Mouse (Mus musculus) kidney, embryonic 14.5 days (tissue): Measurements from ENCODE around the gene Olfr390. TPM values are rescaled to one million over a fixed set of nuclear protein-coding genes. Genes with fewer than 3 reads are reported as not detected.

Source experiments
- ATAC-seq: fragments of 200-750 bp; cut with Nextera tagmentation; 2 replicates; pipeline ENCODE4 v1.8.0; 2017; ENCODE audit warnings: moderate number of reproducible peaks, mild to moderate bottlenecking, moderate TSS enrichment, moderate library complexity; ENCODE audit not compliant: low FRiP score, low TSS enrichment
- H3K27ac ChIP-seq: fragments of 300-500 bp; sonication (generic); 2 replicates; pipeline ENCODE4 v1.5.1; 2014; ENCODE audit warnings: low read depth, mild to moderate bottlenecking, low read length, moderate library complexity, mixed read lengths
- H3K27me3 ChIP-seq: fragments of 300-500 bp; sonication (generic); 2 replicates; pipeline ENCODE4 v1.6.1; 2014; ENCODE audit warnings: mild to moderate bottlenecking, low read length; ENCODE audit not compliant: control insufficient read depth, insufficient read depth
- H3K36me3 ChIP-seq: fragments of 300-500 bp; sonication (generic); 2 replicates; pipeline ENCODE4 v1.6.1; 2014; ENCODE audit warnings: low read length, mixed read lengths; ENCODE audit not compliant: control insufficient read depth, insufficient read depth
- H3K4me1 ChIP-seq: fragments of 300-500 bp; sonication (generic); 2 replicates; pipeline ENCODE4 v1.6.1; 2014; ENCODE audit warnings: low read length, mixed read lengths; ENCODE audit not compliant: control insufficient read depth, insufficient read depth
- H3K4me2 ChIP-seq: fragments of 300-500 bp; sonication (generic); replicated peaks from 2 replicates; pipeline ENCODE4 v1.6.1; 2014; ENCODE audit warnings: low read depth, mild to moderate bottlenecking, low read length
- H3K4me3 ChIP-seq: fragments of 300-500 bp; sonication (generic); 2 replicates; pipeline ENCODE4 v1.5.1; 2014; ENCODE audit warnings: mild to moderate bottlenecking, low read length
- H3K9ac ChIP-seq: fragments of 300-500 bp; sonication (generic); 2 replicates; pipeline ENCODE4 v1.6.1; 2014; ENCODE audit warnings: low read depth, mild to moderate bottlenecking, low read length, moderate library complexity
- H3K9me3 ChIP-seq: fragments of 300-500 bp; sonication (generic); 2 replicates; pipeline ENCODE4 v1.6.1; 2016; ENCODE audit warnings: low read length; ENCODE audit not compliant: control insufficient read depth
- WGBS: fragments of 180-500 bp; shearing (Covaris S2); extraction: QIAGEN DNeasy Blood & Tissue Kit; methylation state at CpG from one replicate; pipeline ENCODE4 v1.1.7; 2014; 5-methylcytosine and 5-hydroxymethylcytosine counted together
- polyA plus RNA-seq: library from polyadenylated mRNA; unstranded; fragments of >200 nt; fragmentation: Nextera tagmentation; extraction: Ambion mirVana; gene quantifications from 2 replicates; pipeline ENCODE4 v1.2.1, GENCODE M21; 2014

The Olfr390 gene
- polyA plus RNA-seq, result not detected in 2 replicates

- H3K4me1 ChIP-seq, result no peaks in the 10 kb centered on the region
- no peak for ATAC-seq
- H3K36me3 ChIP-seq, result no peaks in the 10 kb centered on the region
- H3K4me3 ChIP-seq, result no peak within 1 kb of the TSS
- H3K27ac ChIP-seq, result no peak within 1 kb of the TSS
- H3K9ac ChIP-seq, result no peak within 1 kb of the TSS
- no peak within 1 kb of the TSS for H3K4me2 ChIP-seq
- no peaks in the 10 kb centered on the region for H3K27me3 ChIP-seq
- 65% methylated on average over 1 of the region's 1 CpGs for WGBS
- H3K9me3 ChIP-seq, result no peaks in the 10 kb centered on the region
Observed at GRCm38 (mm10) chr11:73782664-73783063, at the start of gene Olfr390. Gene Olfr390, plus strand, starts transcription at chr11:73782964.

GRCm38 (mm10) chr11:73759115-73759514, 23.6 kb upstream of the Olfr390 start:
- H3K4me2 ChIP-seq, result no peak overlapping the region
- H3K9ac ChIP-seq, result no peak overlapping the region
- H3K36me3 ChIP-seq, result no peaks in the 10 kb centered on the region
- H3K27ac ChIP-seq, result no peak overlapping the region
- H3K27me3 ChIP-seq, result no peaks in the 10 kb centered on the region
- peaks cover 3% of the 10 kb centered on the region for H3K9me3 ChIP-seq
- no peak for ATAC-seq
- no peak overlapping the region for H3K4me3 ChIP-seq
- no peaks in the 10 kb centered on the region for H3K4me1 ChIP-seq

- Histone ChIP-seq H3K27ac (no peak within 1 kb of the TSS), H3K27me3 (no peaks in the 10 kb centered on the region), H3K9me3 (no peaks in the 10 kb centered on the region), H3K4me1 (no peaks in the 10 kb centered on the region), H3K36me3 (no peaks in the 10 kb centered on the region), H3K9ac (no peak within 1 kb of the TSS), H3K4me3 (no peak within 1 kb of the TSS), H3K4me2 (no peak within 1 kb of the TSS)
- WGBS, result 81% methylated on average over 1 of the region's 1 CpGs
- ATAC-seq, result no peak
Observed at GRCm38 (mm10) chr11:73780613-73781012, 2.2 kb upstream of the Olfr390 start, which contains the start of gene Olfr389. Gene Olfr389, minus strand, starts transcription at chr11:73780713.

- no peak for ATAC-seq
- no peak within 1 kb of the TSS for H3K9ac ChIP-seq
- H3K9me3 ChIP-seq, result peaks cover 3% of the 10 kb centered on the region; the same call in 1 of the 2 replicates
- WGBS, result 41% methylated on average over 1 of the region's 1 CpGs
- no peaks in the 10 kb centered on the region for H3K27me3 ChIP-seq
- no peak within 1 kb of the TSS for H3K4me3 ChIP-seq
- no peaks in the 10 kb centered on the region for H3K36me3 ChIP-seq
- H3K4me2 ChIP-seq, result no peak within 1 kb of the TSS
- no peaks in the 10 kb centered on the region for H3K4me1 ChIP-seq
- H3K27ac ChIP-seq, result no peak within 1 kb of the TSS
Observed at GRCm38 (mm10) chr11:73802952-73803351, 20.2 kb downstream of the Olfr390 start, which contains the start of gene Olfr391-ps. Gene Olfr391-ps, minus strand, starts transcription at chr11:73803052.

- H3K9ac ChIP-seq, result no peak within 1 kb of the TSS
- H3K4me3 ChIP-seq, result no peak within 1 kb of the TSS
- H3K36me3 ChIP-seq, result no peaks in the 10 kb centered on the region
- 88% methylated on average over 1 of the region's 1 CpGs for WGBS
- H3K27me3 ChIP-seq, result no peaks in the 10 kb centered on the region
- no peaks in the 10 kb centered on the region for H3K9me3 ChIP-seq
- no peak within 1 kb of the TSS for H3K4me2 ChIP-seq
- no peaks in the 10 kb centered on the region for H3K4me1 ChIP-seq
- no peak within 1 kb of the TSS for H3K27ac ChIP-seq
- no peak for ATAC-seq
Observed at GRCm38 (mm10) chr11:73816949-73817348, 34.2 kb downstream of the Olfr390 start, which contains the start of gene Olfr392. Gene Olfr392, minus strand, starts transcription at chr11:73817049.

Other genes with a start within 250 kb of the Olfr390 start
- gene Olfr385, start 190.0 kb upstream of the Olfr390 start, polyA plus RNA-seq, result not detected in 2 replicates
- not detected in 2 replicates for gene Olfr384, start 184.4 kb upstream of the Olfr390 start, polyA plus RNA-seq
- not detected in 2 replicates for gene Zfp735, start 94.2 kb upstream of the Olfr390 start, polyA plus RNA-seq
- not detected in 2 replicates for gene Olfr389, start 2.3 kb upstream of the Olfr390 start, polyA plus RNA-seq
- gene Olfr391-ps, start 20.1 kb downstream of the Olfr390 start, polyA plus RNA-seq, result not detected in 2 replicates
- gene Olfr392, start 34.1 kb downstream of the Olfr390 start, polyA plus RNA-seq, result not detected in 2 replicates
- gene Olfr393, start 68.5 kb downstream of the Olfr390 start, polyA plus RNA-seq, result not detected in 2 replicates
- not detected in 2 replicates for gene Olfr394, start 107.8 kb downstream of the Olfr390 start, polyA plus RNA-seq
- gene Olfr395, start 126.3 kb downstream of the Olfr390 start, polyA plus RNA-seq, result not detected in 2 replicates
- gene Olfr23, start 153.7 kb downstream of the Olfr390 start, polyA plus RNA-seq, result not detected in 2 replicates
- not detected in 2 replicates for gene Olfr397, start 177.9 kb downstream of the Olfr390 start, polyA plus RNA-seq
- gene Olfr398, start 207.4 kb downstream of the Olfr390 start, polyA plus RNA-seq, result not detected in 2 replicates